Mouse (Mus musculus) retina, postnatal 1 day (tissue): ENCODE results near the gene 1700012A03Rik.
A peak's percentile ranks its signal among the peaks of the same experiment; 100 is the strongest.

Experiments used
- DNase-seq: peaks from one replicate; pipeline ENCODE4 v3.0.0-alpha.2; 2012

The 1700012A03Rik gene

GRCm38 (mm10) chr6:32049951-32050345 lies at the start of gene 1700012A03Rik:
Gene 1700012A03Rik (plus strand): TSS chr6:32050246.
- no peak for DNase-seq

DNA sequence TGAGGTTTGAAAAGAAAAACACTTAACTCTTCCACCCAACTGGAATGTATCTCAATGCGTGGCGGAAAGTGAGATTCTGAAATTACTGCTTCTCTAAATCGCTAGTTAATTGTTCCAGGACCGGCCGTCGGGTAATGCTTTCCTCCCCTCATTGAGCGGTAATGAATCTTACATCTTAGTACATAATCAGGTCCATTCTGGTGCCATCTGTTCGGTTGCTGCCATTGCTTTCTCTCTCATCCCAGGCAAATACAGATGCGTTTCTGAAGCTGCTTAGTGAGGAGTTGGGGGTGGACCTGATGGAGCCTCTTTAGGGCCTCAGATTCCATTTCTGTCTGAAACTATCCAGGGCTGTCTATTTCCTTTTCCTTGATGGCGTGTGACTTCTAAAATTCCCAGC lies 45.8 kb upstream of the 1700012A03Rik start:
- no peak for DNase-seq

DNA sequence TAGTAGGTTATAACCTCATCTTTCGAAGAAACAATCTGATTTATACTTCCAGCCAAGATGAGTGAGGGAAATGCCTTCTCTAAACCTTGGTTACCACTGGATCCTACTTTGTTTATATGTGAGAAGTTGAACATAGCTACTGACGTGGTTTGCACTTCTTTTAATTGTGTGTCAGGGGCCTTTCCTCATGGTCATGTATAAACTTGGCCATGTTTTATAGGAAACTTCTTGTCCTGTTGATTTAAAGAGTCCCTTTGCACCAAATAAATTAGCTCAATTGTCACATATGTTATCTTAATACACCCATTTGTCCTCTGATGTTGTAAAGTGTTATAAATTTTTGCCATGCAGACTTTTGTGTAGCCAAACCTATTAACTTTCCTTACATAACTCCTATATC lies 44.1 kb upstream of the 1700012A03Rik start:
- no peak for DNase-seq

DNA sequence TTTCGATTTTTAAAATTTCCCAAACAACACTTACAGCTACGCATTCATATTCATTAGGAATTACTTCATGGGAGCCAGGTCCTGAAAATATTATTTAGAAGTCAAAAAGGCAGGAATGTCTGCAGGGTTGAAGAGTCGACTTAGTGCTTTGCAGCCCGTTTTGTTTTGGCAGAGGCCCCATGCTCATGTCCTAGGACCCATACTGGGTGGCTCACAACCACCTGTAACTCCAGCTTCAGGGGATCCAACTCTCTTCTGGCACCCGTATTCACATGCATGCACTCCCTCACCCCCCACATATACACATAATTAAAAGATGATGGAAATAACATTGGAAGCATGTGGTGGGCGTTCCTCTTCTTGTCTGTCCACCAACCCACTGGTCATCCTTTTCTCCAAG lies 43.7 kb upstream of the 1700012A03Rik start:
- DNase-seq = no peak

GRCm38 (mm10) chr6:32007336-32007735 lies 42.7 kb upstream of the 1700012A03Rik start:
- DNase-seq = no peak

- no peak for DNase-seq
Observed at GRCm38 (mm10) chr6:32016841-32017240, 33.2 kb upstream of the 1700012A03Rik start.

DNA sequence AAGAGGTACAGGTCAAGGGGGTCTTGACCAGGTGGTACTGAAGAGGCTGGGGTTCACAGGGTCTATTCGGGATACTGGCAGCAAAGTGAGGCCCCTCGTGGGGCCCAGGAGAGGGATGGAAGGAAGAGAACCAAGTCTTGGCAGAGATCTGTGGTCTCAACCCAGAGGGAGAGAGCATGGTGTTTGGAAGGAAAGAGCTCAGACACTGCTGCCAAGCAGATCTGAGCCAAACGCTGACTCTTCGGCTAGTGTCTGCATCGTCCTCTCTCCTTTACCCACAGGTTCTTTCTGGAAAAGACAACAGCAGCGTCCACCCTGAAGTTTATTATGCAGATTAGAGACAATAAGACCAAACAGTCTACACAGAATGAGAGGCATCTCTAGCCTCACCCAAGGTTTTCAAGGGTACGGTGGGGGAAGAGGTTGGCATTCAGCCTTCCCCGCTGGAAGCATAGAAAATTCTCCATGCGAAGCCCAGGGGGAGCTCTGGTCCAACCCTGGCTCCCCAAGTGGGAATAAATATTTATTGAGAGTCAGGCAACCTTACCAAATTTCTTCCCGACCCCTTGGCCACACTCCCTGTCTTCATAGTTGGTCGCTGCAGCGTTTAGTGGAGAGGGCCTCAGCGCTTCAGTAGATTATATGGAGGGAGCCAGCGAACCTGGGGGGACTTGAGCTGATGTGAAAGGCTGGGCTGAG lies 32.5 kb upstream of the 1700012A03Rik start:
- DNase-seq = peak; percentile 11

- DNase-seq = no peak
Observed at GRCm38 (mm10) chr6:32018105-32018446, 32.0 kb upstream of the 1700012A03Rik start.

- DNase-seq = no peak
Observed at GRCm38 (mm10) chr6:32021853-32022536, 28.1 kb upstream of the 1700012A03Rik start.

- DNase-seq = no peak
Observed at GRCm38 (mm10) chr6:32022537-32022869, 27.5 kb upstream of the 1700012A03Rik start.

DNA sequence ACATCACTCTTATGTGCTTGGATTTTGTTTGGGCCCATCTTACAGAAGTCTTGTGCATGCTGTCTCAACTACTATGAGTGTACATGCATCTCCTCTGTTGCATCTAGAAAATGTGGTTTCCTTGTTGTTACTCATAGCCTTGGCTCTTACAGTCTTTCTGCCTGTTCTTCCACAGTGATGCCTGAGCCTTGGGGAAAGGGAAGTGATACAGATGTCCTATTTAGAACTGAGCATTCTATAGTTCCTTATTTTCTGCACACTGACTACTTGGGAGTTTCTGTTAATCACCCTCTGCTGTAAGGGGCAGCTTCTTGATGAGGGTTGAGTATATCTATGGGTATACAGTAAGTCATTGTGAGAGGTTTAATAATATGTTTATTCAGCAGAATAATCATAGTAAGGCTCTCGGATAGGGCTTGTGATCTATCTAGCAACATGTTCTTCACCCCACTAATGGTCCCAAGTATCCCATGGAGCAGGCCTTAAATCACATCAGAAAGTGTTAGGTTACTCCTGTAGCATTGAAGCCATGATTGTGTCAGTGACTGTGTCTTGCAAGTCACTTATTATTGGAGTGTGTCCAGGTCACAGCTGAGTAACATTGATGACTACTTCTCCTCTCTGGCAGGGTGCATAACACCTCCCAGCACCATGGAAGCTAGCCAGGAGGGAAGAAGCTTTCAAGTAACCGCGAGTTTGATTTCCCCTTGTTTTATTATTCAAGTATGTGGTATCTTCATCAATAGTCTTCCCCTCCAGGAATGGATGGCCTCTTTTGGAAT lies 21.6 kb upstream of the 1700012A03Rik start:
- DNase-seq = no peak

- DNase-seq = no peak
Observed at GRCm38 (mm10) chr6:32034226-32034625, 15.8 kb upstream of the 1700012A03Rik start.

GRCm38 (mm10) chr6:32045344-32045743 lies 4.7 kb upstream of the 1700012A03Rik start:
- DNase-seq = no peak

GRCm38 (mm10) chr6:32049256-32049950 lies 643 bp upstream of the 1700012A03Rik start:
- DNase-seq = no peak

DNA sequence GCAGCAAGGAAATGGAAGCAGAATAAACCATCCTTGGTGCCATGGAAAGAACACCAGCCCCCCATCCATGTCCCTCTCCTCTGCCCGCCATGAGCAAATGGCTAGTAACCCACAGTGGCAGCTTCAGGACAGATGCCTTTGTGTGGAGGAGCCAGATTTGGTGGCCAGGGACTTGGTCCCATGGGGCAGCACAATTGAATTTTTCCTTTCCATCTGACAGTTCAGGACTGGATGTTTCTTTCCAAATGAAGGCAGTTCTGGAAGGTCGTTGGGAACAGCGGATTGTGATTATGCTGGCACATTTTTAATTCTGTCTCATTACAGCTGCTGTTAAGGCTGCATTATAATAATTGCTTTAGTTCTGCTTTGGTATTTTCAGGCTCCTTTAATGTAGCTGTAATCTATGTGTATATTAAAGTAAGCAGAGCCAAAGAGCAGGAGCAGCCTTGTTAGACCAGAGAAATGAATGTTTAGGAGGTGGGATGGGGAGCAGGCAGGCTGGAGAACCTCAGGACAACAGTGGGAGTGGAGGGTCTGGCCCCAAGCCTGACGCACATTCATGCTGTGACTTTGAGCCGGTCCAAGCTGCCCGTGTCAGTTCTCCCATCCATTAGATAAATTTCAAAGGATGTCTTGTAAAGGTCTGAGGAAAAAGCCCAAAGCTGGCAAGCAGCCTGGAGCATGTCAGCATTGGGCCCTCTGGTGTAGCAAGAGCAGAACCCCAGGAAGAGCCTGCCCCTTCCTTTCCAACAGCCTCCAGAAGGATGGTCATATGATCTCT lies 2.3 kb downstream of the 1700012A03Rik start:
- DNase-seq = no peak

DNA sequence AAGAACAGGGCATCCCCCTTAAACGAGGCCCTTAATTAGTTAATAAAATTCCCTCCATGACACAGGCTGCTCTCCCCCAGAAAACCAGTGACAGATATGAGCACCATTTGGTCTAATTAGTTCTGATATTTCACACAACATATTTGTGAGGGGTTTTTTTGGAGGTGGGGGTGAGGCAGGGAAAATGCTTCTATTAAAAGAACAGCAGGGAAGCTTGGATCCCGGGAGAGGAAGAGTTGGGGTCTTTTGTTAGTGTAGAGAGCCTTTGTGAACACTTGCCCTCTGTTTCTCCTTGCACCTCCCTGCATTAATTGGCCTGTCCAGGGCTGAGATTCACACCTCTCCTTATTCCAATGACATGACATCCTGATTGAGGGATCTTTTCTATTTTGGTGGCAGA lies 6.5 kb downstream of the 1700012A03Rik start:
- DNase-seq = peak; percentile 57

- no peak for DNase-seq
Observed at GRCm38 (mm10) chr6:32058571-32058970, 8.5 kb downstream of the 1700012A03Rik start.

DNA sequence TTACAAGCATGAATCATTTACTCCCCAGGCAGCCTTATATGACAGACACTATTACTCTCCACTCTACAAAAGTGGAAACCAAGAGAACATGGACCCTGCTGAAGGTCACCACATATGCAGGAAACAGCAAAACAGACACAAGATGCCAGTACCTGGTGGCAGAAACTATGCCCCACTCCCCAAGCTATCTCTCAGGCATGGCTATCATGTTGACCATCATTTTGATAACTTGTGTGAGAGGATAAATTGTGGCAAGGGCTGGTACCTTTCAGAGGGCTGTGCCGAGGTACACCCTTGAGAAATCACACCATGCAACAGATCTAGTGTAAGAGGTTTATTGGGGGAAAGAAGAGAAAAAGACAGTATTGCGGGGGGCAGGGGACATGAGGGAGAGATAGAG lies 10.6 kb downstream of the 1700012A03Rik start:
- no peak for DNase-seq

DNA sequence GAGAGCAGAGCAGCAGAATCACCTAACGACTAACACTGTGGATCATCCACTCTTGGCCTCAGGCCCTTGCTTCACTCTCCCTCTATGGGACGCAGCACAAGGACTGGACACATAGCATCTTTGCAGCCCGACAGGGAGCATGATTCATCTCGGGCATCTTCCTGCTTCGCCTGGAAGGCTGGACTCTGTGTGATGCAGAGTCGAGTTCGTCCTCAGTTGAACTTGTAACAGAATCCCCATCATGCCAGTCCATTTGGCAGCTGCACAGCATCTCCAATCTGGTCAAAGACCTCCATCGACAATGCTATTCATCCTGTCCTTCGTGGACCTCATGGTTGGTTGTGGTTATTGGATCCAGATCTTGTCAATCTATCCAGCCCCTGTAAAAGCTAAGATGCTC lies 11.2 kb downstream of the 1700012A03Rik start:
- DNase-seq = no peak

DNA sequence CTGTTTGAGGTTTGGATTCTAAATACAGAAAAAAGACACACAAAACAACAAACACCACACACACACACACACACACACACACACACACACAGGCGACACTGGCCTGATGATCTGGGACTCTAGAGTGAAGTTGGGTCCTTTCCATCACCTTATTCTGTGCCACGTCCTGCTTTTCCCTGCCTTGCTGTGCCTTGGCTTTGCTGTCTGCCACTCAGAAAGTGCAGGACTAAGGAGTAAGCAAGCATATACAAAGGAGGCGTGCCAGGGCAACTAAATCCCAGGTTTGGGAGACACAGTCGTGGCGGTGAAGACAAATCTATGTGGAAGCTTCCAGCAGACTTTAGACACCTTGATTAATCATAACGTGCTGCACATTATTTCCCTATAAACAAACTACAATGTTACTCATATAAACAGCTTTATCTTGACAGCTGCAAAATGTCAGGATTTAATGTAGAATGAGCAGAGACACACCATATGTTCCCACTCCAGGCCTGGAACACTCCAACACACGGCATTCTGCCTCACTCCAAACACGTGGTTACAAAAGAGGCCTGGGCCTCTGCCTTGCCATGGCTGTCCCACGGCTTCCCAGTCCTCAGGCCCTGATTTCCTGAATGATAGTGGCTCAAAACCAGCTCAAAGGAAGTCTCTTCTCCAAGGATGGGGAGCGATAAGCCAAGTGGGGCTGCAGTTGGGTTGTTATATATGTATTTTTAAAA lies 15.9 kb downstream of the 1700012A03Rik start:
- no peak for DNase-seq

GRCm38 (mm10) chr6:32072161-32072560 lies 22.1 kb downstream of the 1700012A03Rik start:
- no peak for DNase-seq

DNA sequence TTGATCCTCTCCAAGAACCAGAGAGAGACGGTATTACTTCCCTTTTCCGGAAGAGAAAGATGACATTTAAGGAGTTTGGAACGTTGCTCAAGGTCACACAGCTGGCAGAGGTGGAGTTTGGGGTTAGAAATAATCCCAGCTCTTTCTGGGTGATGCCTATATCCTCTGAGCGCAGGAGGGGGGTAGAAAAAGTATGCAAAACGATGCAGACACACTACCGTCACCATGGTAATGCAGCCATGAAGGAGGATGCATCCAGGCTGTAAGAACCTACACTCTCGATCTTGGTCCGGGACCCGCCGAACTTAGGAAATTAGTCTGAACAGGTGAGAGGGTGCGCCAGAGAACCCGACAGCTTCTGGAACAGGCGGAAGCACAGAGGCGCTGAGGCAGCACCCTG lies 43.3 kb downstream of the 1700012A03Rik start:
- DNase-seq = no peak
